Mouse (Mus musculus) brain, embryonic 14.5 days (tissue): Measurements from ENCODE around the gene Rel.

Source experiments
- CTCF ChIP-seq: fragments of 200-500 bp; IDR thresholded peaks from 2 replicates; pipeline ENCODE4 v1.5.1; 2012; ENCODE audit warnings: inconsistent platforms, mild to moderate bottlenecking, moderate library complexity, borderline replicate concordance; ENCODE audit not compliant: insufficient read depth, insufficient read length; ENCODE audit errors: extremely low read depth
- POLR2A ChIP-seq: fragments of 200-500 bp; IDR thresholded peaks from 2 replicates; pipeline ENCODE4 v1.6.1; 2012; ENCODE audit warnings: mild to moderate bottlenecking, inconsistent platforms, borderline replicate concordance; ENCODE audit not compliant: poor library complexity, insufficient read depth, insufficient read length, severe bottlenecking; ENCODE audit errors: extremely low read depth

- TF ChIP-seq CTCF (no peak), POLR2A (no peak)
These were observed 40.6 kb downstream of the Rel start for GRCm38 (mm10) chr11:23730120-23730519.
